Mouse (Mus musculus) spleen, adult 2 months (tissue): ENCODE data around the gene Bcl7a. TPM values are rescaled to one million over a fixed set of nuclear protein-coding genes. Genes with fewer than 3 reads are reported as not detected.

Experiments
- DNase-seq, 2 experiments: peaks; one replicate each; pipeline versions ENCODE4 v3.0.0 to v3.0.0-alpha.2; 2012 to 2021; ENCODE audit warnings: low spot score in 2 of 2, low read depth in 1 of 2
- H3K27ac ChIP-seq: fragments of 200-500 bp; 2 replicates; pipeline ENCODE4 v1.5.1; 2012; ENCODE audit warnings: low read length, inconsistent platforms; ENCODE audit not compliant: insufficient read depth
- H3K27me3 ChIP-seq: fragments of 200-500 bp; 2 replicates; pipeline ENCODE4 v1.6.1; 2012; ENCODE audit warnings: mild to moderate bottlenecking, moderate library complexity, low read length, inconsistent platforms; ENCODE audit not compliant: control insufficient read depth, insufficient read depth
- H3K36me3 ChIP-seq: fragments of 200-500 bp; 2 replicates; pipeline ENCODE4 v1.6.1; 2012; ENCODE audit warnings: mild to moderate bottlenecking, low read length, inconsistent platforms; ENCODE audit not compliant: control insufficient read depth, insufficient read depth
- H3K4me1 ChIP-seq: fragments of 200-500 bp; 2 replicates; pipeline ENCODE4 v1.6.1; 2011; ENCODE audit warnings: inconsistent platforms; ENCODE audit not compliant: control insufficient read depth, insufficient read depth, insufficient read length
- H3K4me3 ChIP-seq: fragments of 200-500 bp; 2 replicates; pipeline ENCODE4 v1.5.1; 2011; ENCODE audit warnings: mild to moderate bottlenecking, inconsistent platforms; ENCODE audit not compliant: insufficient read depth, insufficient read length; ENCODE audit errors: extremely low read depth
- CTCF ChIP-seq: fragments of 200-500 bp; IDR thresholded peaks from 2 replicates; pipeline ENCODE4 v1.5.1; 2011; ENCODE audit warnings: mild to moderate bottlenecking, inconsistent platforms; ENCODE audit not compliant: insufficient read depth, insufficient read length, insufficient replicate concordance; ENCODE audit errors: extremely low read depth
- POLR2A ChIP-seq: fragments of 200-500 bp; IDR thresholded peaks from 2 replicates; pipeline ENCODE4 v1.6.1; 2011; ENCODE audit warnings: low read depth, low read length, inconsistent platforms
- WGBS: fragments of 180-500 bp; shearing (Covaris S2); methylation state at CpG from one replicate; pipeline ENCODE4 v1.1.7; 2018; 5-methylcytosine and 5-hydroxymethylcytosine counted together
- polyA plus RNA-seq: library from polyadenylated mRNA; depleted of rRNA; stranded (reverse); fragments of >200 nt; gene quantifications from 2 replicates; pipeline ENCODE4 v1.2.3, GENCODE M21; 2012

Bcl7a gene
- polyA plus RNA-seq, 1 experiment = 12.4 TPM

DNA sequence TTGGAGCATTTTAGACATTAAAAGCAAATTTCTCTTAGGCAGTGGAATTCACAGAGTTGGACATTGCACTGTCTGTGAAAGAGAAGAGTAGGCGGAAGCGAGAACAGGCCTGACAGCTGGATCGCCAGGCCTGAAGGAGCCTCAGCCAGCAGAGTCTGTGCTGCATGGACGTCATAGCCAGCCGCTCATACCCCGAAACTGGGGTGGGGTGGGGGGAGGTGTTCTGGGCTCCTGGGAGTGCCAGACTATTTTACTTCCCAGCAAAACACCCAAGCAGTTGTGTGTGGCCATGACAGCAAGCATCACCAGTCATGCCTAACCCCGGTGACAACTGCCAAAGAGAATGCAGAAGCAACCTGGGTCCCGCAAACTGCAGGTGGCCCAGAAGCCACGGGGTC, 16.9 kb upstream of the Bcl7a start:
- peaks cover 24% of the 10 kb centered on the region; the same call in 1 of the 2 replicates for H3K4me1 ChIP-seq
- WGBS = 35% methylated on average over 9 of the region's 9 CpGs
- H3K27ac ChIP-seq = peak overlapping the region; percentile 17; the same call in 1 of the 2 replicates
- H3K4me3 ChIP-seq = no peak overlapping the region
- no peak for TF ChIP-seq POLR2A
- no peak for TF ChIP-seq CTCF
- peak in 1 of 2 experiments; percentile 58 for DNase-seq
- no peaks in the 10 kb centered on the region for H3K27me3 ChIP-seq
- H3K36me3 ChIP-seq = no peaks in the 10 kb centered on the region

DNA sequence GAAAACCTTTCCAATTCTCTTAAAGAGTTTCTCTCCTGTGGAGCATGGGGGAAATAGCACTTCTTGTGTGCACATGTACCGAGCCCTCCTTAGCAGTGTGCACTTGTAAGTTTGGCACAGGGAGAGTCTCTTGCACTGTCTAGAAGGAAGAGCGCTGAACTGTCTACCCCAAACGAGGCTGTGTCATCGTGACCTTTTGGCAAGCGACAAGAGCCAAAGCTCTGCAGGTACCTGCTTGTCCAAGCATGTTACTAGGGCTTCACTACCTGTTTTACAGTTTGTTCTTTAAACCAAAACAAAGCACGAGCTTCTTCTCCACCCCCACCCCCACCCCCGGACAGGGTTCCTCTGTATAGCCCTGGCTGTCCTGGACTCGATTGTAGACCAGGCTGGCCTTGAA, 15.9 kb upstream of the Bcl7a start:
- Histone ChIP-seq H3K27ac (peak overlapping the region; percentile 17), H3K4me3 (no peak overlapping the region), H3K27me3 (no peaks in the 10 kb centered on the region), H3K36me3 (no peaks in the 10 kb centered on the region), H3K4me1 (peaks cover 24% of the 10 kb centered on the region; the same call in 1 of the 2 replicates)
- WGBS = 49% methylated on average over 8 of the region's 8 CpGs
- TF ChIP-seq POLR2A = no peak
- TF ChIP-seq CTCF = no peak
- DNase-seq = no peak

DNA sequence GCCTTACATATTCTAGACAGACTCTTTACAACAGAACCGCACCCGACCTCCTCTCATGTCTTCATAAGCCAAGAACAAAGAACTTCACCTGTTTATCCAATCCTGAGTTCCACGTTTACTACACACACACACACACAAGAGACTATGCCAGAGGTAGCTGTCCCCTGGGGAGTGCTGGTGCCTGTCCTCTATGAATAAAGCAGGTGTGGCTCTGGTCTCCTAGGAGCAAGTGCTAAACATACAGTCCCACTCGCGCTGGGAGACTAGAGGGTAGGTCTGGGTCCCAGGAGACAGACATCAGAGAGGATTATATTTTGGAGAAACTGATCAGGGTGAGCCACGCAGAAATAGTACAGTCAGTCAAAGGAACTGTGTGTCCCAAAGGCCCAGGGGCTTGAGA, 10.1 kb upstream of the Bcl7a start:
- Histone ChIP-seq H3K27me3 (no peaks in the 10 kb centered on the region), H3K4me3 (no peak overlapping the region), H3K36me3 (no peaks in the 10 kb centered on the region), H3K4me1 (peaks cover 2% of the 10 kb centered on the region; the same call in 1 of the 2 replicates), H3K27ac (no peak overlapping the region)
- DNase-seq = no peak
- TF ChIP-seq CTCF (no peak), POLR2A (no peak)
- WGBS = 64% methylated on average over 6 of the region's 6 CpGs

DNA sequence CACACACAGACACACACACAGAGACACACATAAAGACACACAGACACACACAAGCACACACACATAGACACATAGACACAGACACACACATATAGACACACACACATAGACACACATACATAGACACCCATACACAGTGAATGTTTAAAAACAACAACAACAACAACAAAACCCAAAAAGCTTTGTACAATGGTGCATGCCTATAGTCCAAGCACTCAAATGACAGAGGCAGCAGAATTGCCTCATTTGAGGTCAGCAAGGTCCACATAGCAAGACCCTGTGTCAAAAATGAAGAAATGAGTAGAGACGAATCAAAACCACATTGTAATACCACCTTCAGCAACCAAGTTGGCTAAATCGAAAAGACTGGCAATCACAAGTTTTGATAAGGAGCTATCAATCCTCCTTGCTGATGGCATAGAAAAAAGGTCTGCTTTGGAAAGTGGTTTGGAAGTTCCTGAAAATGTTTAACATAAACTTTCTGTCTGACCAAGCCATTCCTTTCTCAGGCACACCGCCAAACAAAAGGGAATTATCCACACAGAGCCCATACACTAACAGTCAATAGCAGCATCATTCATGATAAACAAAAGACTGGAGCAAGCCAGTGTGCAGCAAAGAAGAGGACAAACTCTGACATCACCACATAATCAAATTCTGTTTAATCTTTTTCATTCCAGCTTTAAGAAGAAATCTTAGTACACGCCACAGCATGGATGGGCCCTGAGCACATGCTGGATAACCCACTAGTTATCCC, 7.3 kb upstream of the Bcl7a start:
- TF ChIP-seq POLR2A (no peak), CTCF (no peak)
- Histone ChIP-seq H3K27ac (no peak overlapping the region), H3K4me3 (no peak overlapping the region), H3K4me1 (peaks cover 2% of the 10 kb centered on the region; the same call in 1 of the 2 replicates), H3K36me3 (no peaks in the 10 kb centered on the region), H3K27me3 (no peaks in the 10 kb centered on the region)
- no peak for DNase-seq
- WGBS = 86% methylated on average over 4 of the region's 4 CpGs

- H3K27ac ChIP-seq = no peak overlapping the region
- H3K27me3 ChIP-seq = no peaks in the 10 kb centered on the region
- 37% methylated on average over 3 of the region's 3 CpGs for WGBS
- no peak for DNase-seq
- TF ChIP-seq POLR2A = no peak
- no peaks in the 10 kb centered on the region for H3K36me3 ChIP-seq
- peaks cover 4% of the 10 kb centered on the region; the same call in 1 of the 2 replicates for H3K4me1 ChIP-seq
- H3K4me3 ChIP-seq = no peak overlapping the region
Observed at GRCm38 (mm10) chr5:123338463-123338862, 5.2 kb upstream of the Bcl7a start.

DNA sequence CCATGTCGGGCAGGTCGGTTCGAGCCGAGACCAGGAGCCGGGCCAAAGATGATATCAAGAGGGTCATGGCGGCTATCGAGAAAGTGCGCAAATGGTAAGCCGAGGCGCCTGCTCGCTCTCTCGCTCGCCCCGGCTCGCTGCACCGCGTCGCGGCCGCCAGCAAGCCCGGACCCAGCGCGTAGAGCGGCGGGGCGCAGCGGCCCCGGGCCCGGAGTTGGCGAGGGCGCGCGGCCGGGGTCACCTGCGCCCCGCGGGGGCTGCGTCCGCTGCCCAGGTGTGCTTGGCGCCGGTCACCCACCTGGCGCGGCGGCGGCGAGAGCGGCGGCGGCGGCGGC, 961 bp downstream of the Bcl7a start:
- TF ChIP-seq POLR2A (no peak), CTCF (no peak)

GRCm38 (mm10) chr5:123344963-123345852, 1.6 kb downstream of the Bcl7a start:
- TF ChIP-seq CTCF = no peak
- TF ChIP-seq POLR2A = no peak
- Histone ChIP-seq H3K4me1 (peaks cover 15% of the 10 kb centered on the region), H3K4me3 (peak overlapping the region; percentile 99), H3K36me3 (no peaks in the 10 kb centered on the region), H3K27ac (peak overlapping the region; percentile 96), H3K27me3 (no peaks in the 10 kb centered on the region)
- under 1% methylated on average over 76 of the region's 87 CpGs for WGBS
- DNase-seq = peak in 1 of 2 experiments; percentile 35

More for the DNA sequence above, 961 bp downstream of the Bcl7a start:
- no peaks in the 10 kb centered on the region for H3K27me3 ChIP-seq
- peaks cover 15% of the 10 kb centered on the region for H3K4me1 ChIP-seq
- peak overlapping the region; percentile 99 for H3K4me3 ChIP-seq
- H3K27ac ChIP-seq = peak overlapping the region; percentile 96
- H3K36me3 ChIP-seq = no peaks in the 10 kb centered on the region
- no peak for DNase-seq
- WGBS = under 1% methylated on average over 46 of the region's 51 CpGs
